Mouse (Mus musculus): ENCODE measurements around the gene Sirt7. TPM values are rescaled to one million over a fixed set of nuclear protein-coding genes. Genes with fewer than 3 reads are reported as not detected.

Sirt7 gene
- 19.3 and 22.9 TPM in 2 replicates for polyA plus RNA-seq (2012)

DNA sequence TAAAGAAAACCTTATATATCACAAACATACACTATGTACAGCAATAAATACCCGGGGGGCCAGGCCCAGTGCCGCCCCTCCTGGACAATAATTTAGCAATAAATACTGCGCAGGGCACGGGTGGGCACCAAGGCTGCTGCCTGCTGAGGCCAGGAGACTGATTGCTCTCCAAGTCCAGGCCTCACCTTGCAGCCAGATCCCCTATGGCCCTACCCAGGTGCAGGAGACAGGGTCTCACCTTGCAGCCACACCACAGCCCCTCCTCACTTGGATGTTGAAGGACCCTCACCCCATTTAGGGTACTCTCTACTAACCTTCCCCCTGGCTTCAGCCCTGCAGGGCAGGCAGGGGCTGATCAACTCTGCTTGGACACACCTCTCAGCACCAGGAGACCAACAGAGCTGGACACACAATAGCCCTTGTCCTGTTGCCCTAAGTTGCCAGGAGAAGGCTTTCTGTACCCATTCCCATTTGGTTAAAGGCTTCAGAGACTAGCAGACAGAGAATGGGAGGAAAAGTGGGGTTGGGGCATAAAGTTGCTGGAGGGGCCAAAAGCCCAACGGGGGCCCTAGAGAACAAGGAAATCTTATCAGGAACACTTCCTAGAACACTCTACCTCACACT is at the start of gene Sirt7:
TSS of gene Sirt7 (minus strand) at position 89 of the 624 bp plus-strand sequence.
- peaks cover 91% of the 10 kb centered on the region for H3K36me3 ChIP-seq (ENCODE audit: control insufficient read depth)
- no peaks in the 10 kb centered on the region for H3K9me3 ChIP-seq (ENCODE audit: control insufficient read depth, low read length)
- H3K4me1 ChIP-seq (ENCODE audit: control insufficient read depth) = peaks cover 78% of the 10 kb centered on the region
- H3K4me3 ChIP-seq (replicated peaks) = peak within 1 kb of the TSS; percentile 82
- TF ChIP-seq GATA1 (IDR thresholded peaks at IDR 0.05; ENCODE audit: low read length) (no peak), TAL1 (IDR thresholded peaks at IDR 0.05; ENCODE audit: low read length) (no peak)
- no peaks in the 10 kb centered on the region for H3K27me3 ChIP-seq (ENCODE audit: control insufficient read depth)

DNA sequence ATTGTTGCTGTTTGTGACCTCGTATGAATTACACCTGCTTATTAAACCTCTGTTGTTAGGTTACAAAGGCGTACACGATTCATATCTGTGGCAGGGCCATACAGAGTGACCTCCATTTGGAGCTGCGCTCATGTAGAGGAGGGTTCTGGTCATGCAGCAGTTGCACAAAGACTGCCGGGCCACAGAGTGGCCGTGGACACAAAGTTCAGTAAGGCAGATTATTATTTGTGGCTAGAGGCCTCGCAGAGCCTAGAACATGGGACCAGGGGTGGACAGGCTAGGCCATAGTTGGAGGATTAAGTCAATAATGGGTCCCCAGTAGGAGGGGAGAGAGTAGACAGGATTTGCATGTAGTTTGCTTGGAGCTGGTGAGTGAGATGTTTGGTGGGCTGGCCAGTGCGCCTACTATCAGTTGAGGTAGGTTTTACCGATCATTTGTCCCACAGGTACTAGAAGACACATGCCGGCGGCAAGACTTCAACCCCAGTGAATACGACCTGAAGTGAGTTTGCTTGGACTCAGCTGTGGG is 48.6 kb upstream of the Sirt7 start:
- Histone ChIP-seq H3K9me3 (ENCODE audit: control insufficient read depth, low read length) (no peaks in the 10 kb centered on the region), H3K4me1 (ENCODE audit: control insufficient read depth) (peaks cover 35% of the 10 kb centered on the region), H3K4me3 (replicated peaks) (peak overlapping the region; percentile 84), H3K36me3 (ENCODE audit: control insufficient read depth) (peaks cover 34% of the 10 kb centered on the region), H3K27me3 (ENCODE audit: control insufficient read depth) (peaks cover 8% of the 10 kb centered on the region)
- TF ChIP-seq TAL1 (IDR thresholded peaks at IDR 0.05; ENCODE audit: low read length) (no peak), GATA1 (IDR thresholded peaks at IDR 0.05; ENCODE audit: low read length) (no peak)

DNA sequence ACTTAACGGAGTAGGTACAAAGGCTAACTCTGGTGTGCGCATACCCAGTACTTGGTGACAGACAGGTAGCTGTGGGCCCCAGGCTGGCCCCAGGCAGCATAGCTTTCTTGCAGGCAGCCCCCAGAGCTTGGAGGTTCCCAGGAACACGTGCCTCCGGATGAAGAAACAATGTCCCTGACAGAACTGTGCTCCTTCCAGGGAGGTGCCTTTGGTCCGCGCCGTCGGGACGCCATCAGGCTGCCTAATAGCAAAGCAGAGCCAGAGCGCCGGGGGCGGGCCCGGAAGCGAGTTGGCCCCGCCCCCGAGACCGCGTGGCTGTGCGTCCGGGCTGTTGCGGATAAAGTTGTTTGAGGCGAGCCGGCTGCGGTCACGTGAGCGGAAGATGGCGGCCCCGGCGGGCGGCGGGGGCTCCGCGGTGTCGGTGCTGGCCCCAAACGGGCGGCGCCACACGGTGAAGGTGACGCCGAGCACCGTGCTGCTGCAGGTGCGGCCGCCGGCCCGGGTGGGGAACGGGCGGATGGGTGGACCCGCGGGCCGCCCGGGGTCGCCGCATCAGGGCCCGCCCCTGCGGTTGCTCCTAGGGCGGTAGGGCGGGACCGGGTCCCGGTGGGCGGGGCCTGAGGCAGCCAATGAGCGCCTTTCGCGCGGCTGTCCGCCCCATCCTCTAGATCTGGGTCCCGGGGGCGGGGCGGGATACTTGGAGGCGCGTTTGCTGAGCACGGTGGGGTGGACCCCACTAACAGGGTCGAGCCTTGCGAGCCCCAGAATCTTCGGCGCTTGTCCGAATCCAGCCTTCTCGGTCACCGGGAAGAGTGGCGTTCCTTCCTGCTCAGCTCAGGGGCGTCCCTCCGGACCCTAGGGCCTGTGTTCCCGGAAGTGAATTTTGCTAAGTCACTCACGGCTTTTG is 47.9 kb upstream of the Sirt7 start, which contains the start of gene Aspscr1:
TSS of gene Aspscr1 (plus strand) at position 287 of the 907 bp plus-strand sequence.
- peaks cover 35% of the 10 kb centered on the region for H3K4me1 ChIP-seq (ENCODE audit: control insufficient read depth)
- peak within 1 kb of the TSS; percentile 84 for H3K4me3 ChIP-seq (replicated peaks)
- H3K27me3 ChIP-seq (ENCODE audit: control insufficient read depth) = peaks cover 8% of the 10 kb centered on the region
- TF ChIP-seq GATA1 (IDR thresholded peaks at IDR 0.05; ENCODE audit: low read length) (no peak), TAL1 (IDR thresholded peaks at IDR 0.05; ENCODE audit: low read length) (no peak)
- H3K9me3 ChIP-seq (ENCODE audit: control insufficient read depth, low read length) = no peaks in the 10 kb centered on the region
- H3K36me3 ChIP-seq (ENCODE audit: control insufficient read depth) = peaks cover 26% of the 10 kb centered on the region

DNA sequence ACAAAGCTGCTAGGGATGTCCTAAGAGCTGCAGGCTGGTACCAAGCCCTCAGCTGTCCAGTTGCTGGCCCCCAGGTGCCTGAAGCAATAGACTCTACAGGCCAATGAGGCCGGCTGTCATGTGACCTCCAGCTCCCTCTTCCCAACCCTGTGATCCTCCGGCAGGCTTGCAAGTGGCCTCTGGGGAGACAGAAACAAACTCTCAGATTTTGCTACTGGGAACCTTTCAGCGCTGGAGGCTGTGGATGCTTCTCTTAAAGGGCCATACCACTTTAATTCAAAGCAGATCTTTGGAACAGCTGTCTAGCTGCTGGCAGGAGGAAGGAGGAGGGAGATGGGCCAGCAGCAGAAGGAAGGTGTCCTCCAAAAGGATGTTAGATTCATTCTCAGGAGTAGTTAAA is 41.6 kb upstream of the Sirt7 start:
- Histone ChIP-seq H3K27me3 (ENCODE audit: control insufficient read depth) (peaks cover 56% of the 10 kb centered on the region), H3K4me3 (replicated peaks) (no peak overlapping the region), H3K9me3 (ENCODE audit: control insufficient read depth, low read length) (no peaks in the 10 kb centered on the region; the same call in 1 of the 2 replicates), H3K4me1 (ENCODE audit: control insufficient read depth) (peaks cover 2% of the 10 kb centered on the region; the same call in 1 of the 2 replicates), H3K36me3 (ENCODE audit: control insufficient read depth) (no peaks in the 10 kb centered on the region)
- TF ChIP-seq TAL1 (IDR thresholded peaks at IDR 0.05; ENCODE audit: low read length) = no peak
- TF ChIP-seq GATA1 (IDR thresholded peaks at IDR 0.05; ENCODE audit: low read length) = no peak

DNA sequence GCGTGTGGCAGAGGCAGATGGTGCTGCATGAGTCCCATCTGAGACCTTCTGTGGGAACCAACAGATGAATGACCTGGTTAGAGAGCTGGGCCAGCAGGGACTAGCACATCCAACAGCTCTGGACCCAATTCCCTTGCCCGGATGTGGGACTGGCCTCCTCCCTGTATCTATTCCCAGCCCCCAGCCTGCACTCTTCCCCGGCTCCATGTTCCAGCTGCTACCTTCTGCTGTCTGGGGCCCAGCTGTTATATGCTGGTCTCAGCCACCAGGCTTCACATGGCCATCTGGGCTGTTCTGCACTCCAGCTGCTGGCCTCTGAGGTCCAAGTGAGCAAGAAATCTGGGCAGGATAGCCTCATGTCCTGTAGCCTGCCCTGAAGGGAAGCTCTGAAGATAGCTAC is 40.4 kb upstream of the Sirt7 start:
- Histone ChIP-seq H3K36me3 (ENCODE audit: control insufficient read depth) (no peaks in the 10 kb centered on the region), H3K4me1 (ENCODE audit: control insufficient read depth) (peaks cover 4% of the 10 kb centered on the region), H3K27me3 (ENCODE audit: control insufficient read depth) (peaks cover 69% of the 10 kb centered on the region), H3K4me3 (replicated peaks) (no peak overlapping the region), H3K9me3 (ENCODE audit: control insufficient read depth, low read length) (peaks cover 3% of the 10 kb centered on the region; the same call in 1 of the 2 replicates)
- TF ChIP-seq GATA1 (IDR thresholded peaks at IDR 0.05; ENCODE audit: low read length) (no peak), TAL1 (IDR thresholded peaks at IDR 0.05; ENCODE audit: low read length) (no peak)

DNA sequence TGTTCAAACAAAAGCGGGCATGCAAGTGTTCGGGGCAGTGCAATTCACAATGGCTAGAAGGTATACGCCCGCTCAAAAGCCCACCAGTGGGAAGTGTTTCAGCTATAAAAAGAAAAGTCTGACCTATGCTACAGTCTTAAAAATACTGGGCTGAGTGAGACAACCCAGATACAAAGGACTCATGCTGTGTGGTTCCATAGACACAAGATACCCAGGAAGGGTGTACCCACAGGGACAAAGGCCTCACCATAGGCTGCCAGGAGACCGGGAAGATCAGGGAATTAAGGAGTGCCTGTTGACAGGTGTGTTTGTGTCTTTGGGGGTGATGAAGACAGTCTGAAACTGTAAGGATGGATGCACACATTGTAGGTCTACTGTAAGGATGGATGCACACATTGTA is 38.7 kb upstream of the Sirt7 start:
- no peak for TF ChIP-seq TAL1 (IDR thresholded peaks at IDR 0.05; ENCODE audit: low read length)
- no peak for TF ChIP-seq GATA1 (IDR thresholded peaks at IDR 0.05; ENCODE audit: low read length)
- no peaks in the 10 kb centered on the region for H3K36me3 ChIP-seq (ENCODE audit: control insufficient read depth)
- peaks cover 78% of the 10 kb centered on the region for H3K27me3 ChIP-seq (ENCODE audit: control insufficient read depth)
- no peak overlapping the region for H3K4me3 ChIP-seq (replicated peaks)
- peaks cover 4% of the 10 kb centered on the region for H3K4me1 ChIP-seq (ENCODE audit: control insufficient read depth)
- H3K9me3 ChIP-seq (ENCODE audit: control insufficient read depth, low read length) = peaks cover 9% of the 10 kb centered on the region; the same call in 1 of the 2 replicates

DNA sequence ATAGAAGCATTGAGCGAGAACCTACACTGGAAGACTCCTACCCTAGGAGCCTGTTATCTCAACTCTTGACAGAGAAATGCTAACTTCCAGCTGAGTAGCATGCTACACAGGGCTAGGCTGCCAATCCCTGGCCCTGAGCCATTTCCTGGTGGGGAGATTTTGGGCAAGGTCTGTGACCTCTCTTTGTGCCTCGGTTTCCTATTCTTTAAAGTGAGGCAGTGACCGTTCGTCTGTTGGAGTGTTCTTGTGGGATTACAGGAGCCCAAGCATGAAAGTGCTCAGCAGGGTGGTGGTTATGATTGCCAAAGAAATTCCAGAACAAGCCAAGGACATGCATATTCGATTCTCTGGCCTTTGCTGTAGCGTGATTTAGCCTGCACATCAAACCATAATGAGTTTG is 37.7 kb upstream of the Sirt7 start:
- peaks cover 9% of the 10 kb centered on the region; the same call in 1 of the 2 replicates for H3K9me3 ChIP-seq (ENCODE audit: control insufficient read depth, low read length)
- peaks cover 87% of the 10 kb centered on the region for H3K27me3 ChIP-seq (ENCODE audit: control insufficient read depth)
- TF ChIP-seq GATA1 (IDR thresholded peaks at IDR 0.05; ENCODE audit: low read length) = no peak
- peaks cover 4% of the 10 kb centered on the region for H3K4me1 ChIP-seq (ENCODE audit: control insufficient read depth)
- H3K36me3 ChIP-seq (ENCODE audit: control insufficient read depth) = no peaks in the 10 kb centered on the region
- H3K4me3 ChIP-seq (replicated peaks) = no peak overlapping the region

DNA sequence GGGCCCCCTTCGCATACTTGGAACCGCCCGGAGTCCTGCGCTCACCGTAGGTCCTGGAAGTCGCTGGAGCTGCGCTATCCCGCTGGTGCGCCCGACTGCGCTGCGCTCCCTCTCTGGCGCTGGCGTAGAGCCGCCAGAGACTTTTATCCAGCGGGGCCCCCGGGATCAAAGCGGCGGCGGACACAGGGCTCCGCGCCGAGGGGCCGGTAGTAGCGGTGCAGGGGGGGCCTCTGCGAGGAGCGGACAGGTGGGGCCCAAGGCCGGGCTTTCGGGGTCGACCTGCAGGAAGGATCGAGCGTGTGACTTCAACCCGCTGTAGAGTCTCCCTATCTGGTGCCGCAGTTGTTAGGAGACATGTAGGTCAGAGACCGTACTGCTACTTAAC is 36.0 kb upstream of the Sirt7 start, which contains the start of gene Notum:
TSS of gene Notum (minus strand) at position 100 of the 385 bp plus-strand sequence.
- H3K4me3 ChIP-seq (replicated peaks) = no peak within 1 kb of the TSS
- no peaks in the 10 kb centered on the region for H3K36me3 ChIP-seq (ENCODE audit: control insufficient read depth)
- peaks cover 96% of the 10 kb centered on the region for H3K27me3 ChIP-seq (ENCODE audit: control insufficient read depth)
- peaks cover 9% of the 10 kb centered on the region; the same call in 1 of the 2 replicates for H3K9me3 ChIP-seq (ENCODE audit: control insufficient read depth, low read length)
- TF ChIP-seq TAL1 (IDR thresholded peaks at IDR 0.05; ENCODE audit: low read length) (no peak), GATA1 (IDR thresholded peaks at IDR 0.05; ENCODE audit: low read length) (no peak)
- H3K4me1 ChIP-seq (ENCODE audit: control insufficient read depth) = peaks cover 4% of the 10 kb centered on the region

All from erythroblast, embryonic 14.5 days (primary cell).